Mouse (Mus musculus) MEL (cell line): ENCODE results near the gene Hsf3. TPM values are rescaled to one million over a fixed set of nuclear protein-coding genes. Genes with fewer than 3 reads are reported as not detected.
"Not testable (repeated sequence)": the region's sequence is repeated elsewhere in the genome, so short reads cannot be mapped to it uniquely, and the experiment has no call there.

Experiments
- DNase-seq: peaks from one replicate; pipeline ENCODE4 v3.0.0; 2011; ENCODE audit warnings: low read depth, low spot score
- H3K27ac ChIP-seq: 2 replicates; pipeline ENCODE4 v1.5.1; 2012; ENCODE audit warnings: low read depth, mild to moderate bottlenecking, control low read depth, low read length, moderate library complexity; ENCODE audit not compliant: control insufficient read depth
- H3K27me3 ChIP-seq, 2 experiments: fragments of 150-350 bp in 1 of 2; sonication (generic) in 1 of 2; 2 replicates each; pipeline ENCODE4 v1.6.1; 2012; ENCODE audit warnings: low read length in 2 of 2, mild to moderate bottlenecking in 2 of 2, improper control_type of control experiment in 1 of 2, moderate library complexity in 1 of 2; ENCODE audit not compliant: insufficient read depth in 2 of 2, control insufficient read depth in 1 of 2
- H3K36me3 ChIP-seq, 2 experiments: 2 replicates each; pipeline ENCODE4 v1.6.1; 2012 to 2014; ENCODE audit warnings: low read length in 2 of 2, improper control_type of control experiment in 1 of 2, inconsistent platforms in 1 of 2, mild to moderate bottlenecking in 1 of 2; ENCODE audit not compliant: insufficient read depth in 2 of 2, control insufficient read depth in 1 of 2
- H3K4me1 ChIP-seq, 2 experiments: fragments of 150-350 bp in 1 of 2; sonication (generic) in 1 of 2; 2 replicates each; pipeline ENCODE4 v1.6.1; 2012; ENCODE audit warnings: low read length in 2 of 2, improper control_type of control experiment in 1 of 2, mild to moderate bottlenecking in 1 of 2; ENCODE audit not compliant: insufficient read depth in 2 of 2, control insufficient read depth in 1 of 2
- H3K4me3 ChIP-seq, 2 experiments: fragments of 150-350 bp in 1 of 2; sonication (generic) in 1 of 2; 2 replicates each; pipeline ENCODE4 v1.5.1; 2012; ENCODE audit warnings: low read depth in 2 of 2, low read length in 2 of 2, mild to moderate bottlenecking in 2 of 2, moderate library complexity in 2 of 2, control low read depth in 1 of 2, improper control_type of control experiment in 1 of 2; ENCODE audit not compliant: control insufficient read depth in 1 of 2, insufficient read depth in 1 of 2
- H3K79me2 ChIP-seq: 2 replicates; pipeline ENCODE4 v1.6.1; 2012; ENCODE audit warnings: mild to moderate bottlenecking, low read length, moderate library complexity; ENCODE audit not compliant: control insufficient read depth, poor library complexity, insufficient read depth
- H3K9ac ChIP-seq: 2 replicates; pipeline ENCODE4 v1.6.1; 2012; ENCODE audit warnings: low read depth, mild to moderate bottlenecking, control low read depth, low read length, moderate library complexity; ENCODE audit not compliant: control insufficient read depth, poor library complexity, severe bottlenecking
- H3K9me3 ChIP-seq: fragments of 150-350 bp; sonication (generic); replicated peaks from 2 replicates; pipeline ENCODE4 v1.6.1; 2012; ENCODE audit warnings: mild to moderate bottlenecking, low read length, improper control_type of control experiment, moderate library complexity; ENCODE audit not compliant: insufficient read depth
- BHLHE40 ChIP-seq: IDR thresholded peaks from 2 replicates; pipeline ENCODE4 v1.6.1; 2012; ENCODE audit warnings: low read depth, mild to moderate bottlenecking, inconsistent platforms, low read length, improper control_type of control experiment, borderline replicate concordance
- CHD1 ChIP-seq: IDR thresholded peaks from 2 replicates; pipeline ENCODE4 v1.6.1; 2012; ENCODE audit warnings: low read depth, mild to moderate bottlenecking, inconsistent platforms, low read length, improper control_type of control experiment
- E2F4 ChIP-seq: IDR thresholded peaks from 2 replicates; pipeline ENCODE4 v1.6.1; 2011; ENCODE audit warnings: low read depth, low read length, improper control_type of control experiment, borderline replicate concordance
- EP300 ChIP-seq, 2 experiments: IDR thresholded peaks; 2 replicates each; pipeline ENCODE4 v1.6.1; 2011; ENCODE audit warnings: improper control_type of control experiment in 2 of 2, low read length in 2 of 2, low read depth in 1 of 2, mild to moderate bottlenecking in 1 of 2
- ETS1 ChIP-seq: IDR thresholded peaks from 2 replicates; pipeline ENCODE4 v1.6.1; 2012; ENCODE audit warnings: low read depth, mild to moderate bottlenecking, inconsistent platforms, low read length, improper control_type of control experiment, moderate library complexity
- GABPA ChIP-seq: IDR thresholded peaks from 2 replicates; pipeline ENCODE4 v1.6.1; 2012; ENCODE audit warnings: low read depth, mild to moderate bottlenecking, inconsistent platforms, low read length, improper control_type of control experiment, moderate library complexity
- GATA1 ChIP-seq: IDR thresholded peaks from 2 replicates; pipeline ENCODE4 v1.6.1; 2011; ENCODE audit warnings: low read depth, low read length, improper control_type of control experiment
- HCFC1 ChIP-seq: IDR thresholded peaks from 2 replicates; pipeline ENCODE4 v1.6.1; 2012; ENCODE audit warnings: low read depth, mild to moderate bottlenecking, inconsistent platforms, low read length, improper control_type of control experiment, moderate library complexity
- JUND ChIP-seq: IDR thresholded peaks from 2 replicates; pipeline ENCODE4 v1.6.1; 2011; ENCODE audit warnings: low read depth, mild to moderate bottlenecking, improper control_type of control experiment, low read length
- MAFK ChIP-seq: IDR thresholded peaks from 2 replicates; pipeline ENCODE4 v1.6.1; 2011; ENCODE audit warnings: low read depth, mild to moderate bottlenecking, low read length, improper control_type of control experiment, borderline replicate concordance
- MAX ChIP-seq: IDR thresholded peaks from 2 replicates; pipeline ENCODE4 v1.6.1; 2011; ENCODE audit warnings: low read length, improper control_type of control experiment
- MAZ ChIP-seq: IDR thresholded peaks from 2 replicates; pipeline ENCODE4 v1.6.1; 2012; ENCODE audit warnings: low read depth, mild to moderate bottlenecking, inconsistent platforms, low read length, improper control_type of control experiment
- MEF2A ChIP-seq: IDR thresholded peaks from 2 replicates; pipeline ENCODE4 v1.6.1; 2014; ENCODE audit warnings: low read depth, mild to moderate bottlenecking, inconsistent platforms, low read length, improper control_type of control experiment; ENCODE audit not compliant: poor library complexity, insufficient replicate concordance, severe bottlenecking; ENCODE audit errors: extremely low read depth
- MXI1 ChIP-seq: IDR thresholded peaks from 2 replicates; pipeline ENCODE4 v1.6.1; 2011; ENCODE audit warnings: mild to moderate bottlenecking, low read depth, low read length, improper control_type of control experiment
- MYB ChIP-seq: IDR thresholded peaks from 2 replicates; pipeline ENCODE4 v1.6.1; 2011; ENCODE audit warnings: mild to moderate bottlenecking, low read depth, low read length, improper control_type of control experiment
- MYC ChIP-seq: IDR thresholded peaks from 2 replicates; pipeline ENCODE4 v1.6.1; 2011; ENCODE audit warnings: low read depth, mild to moderate bottlenecking, low read length, improper control_type of control experiment, moderate library complexity
- NELFE ChIP-seq: IDR thresholded peaks from 2 replicates; pipeline ENCODE4 v1.6.1; 2011; ENCODE audit warnings: low read depth, low read length, improper control_type of control experiment
- POLR2A ChIP-seq, 2 experiments: IDR thresholded peaks; 2 replicates each; pipeline ENCODE4 v1.6.1; 2011 to 2012; ENCODE audit warnings: low read length in 2 of 2, mild to moderate bottlenecking in 2 of 2, control low read depth in 1 of 2, improper control_type of control experiment in 1 of 2, low read depth in 1 of 2, moderate library complexity in 1 of 2; ENCODE audit not compliant: control insufficient read depth in 1 of 2, insufficient read depth in 1 of 2, poor library complexity in 1 of 2
- POLR2AphosphoS5 ChIP-seq: IDR thresholded peaks from 2 replicates; pipeline ENCODE4 v1.6.1; 2012; ENCODE audit warnings: low read depth, borderline replicate concordance, mild to moderate bottlenecking, inconsistent platforms, low read length, moderate library complexity, mixed read lengths
- RCOR1 ChIP-seq: IDR thresholded peaks from 2 replicates; pipeline ENCODE4 v1.6.1; 2012; ENCODE audit warnings: low read depth, mild to moderate bottlenecking, inconsistent platforms, low read length, improper control_type of control experiment
- SMC3 ChIP-seq: IDR thresholded peaks from 2 replicates; pipeline ENCODE4 v1.6.1; 2011; ENCODE audit warnings: low read depth, low read length, improper control_type of control experiment
- TCF12 ChIP-seq: IDR thresholded peaks from 2 replicates; pipeline ENCODE4 v1.6.1; 2014; ENCODE audit warnings: low read depth, mild to moderate bottlenecking, inconsistent platforms, low read length, improper control_type of control experiment, moderate library complexity
- UBTF ChIP-seq: IDR thresholded peaks from 2 replicates; pipeline ENCODE4 v1.6.1; 2012; ENCODE audit warnings: low read depth, mild to moderate bottlenecking, inconsistent platforms, low read length, improper control_type of control experiment, moderate library complexity, borderline replicate concordance; ENCODE audit not compliant: insufficient read depth
- USF1 ChIP-seq: IDR thresholded peaks from 2 replicates; pipeline ENCODE4 v1.6.1; 2014; ENCODE audit warnings: low read depth, mild to moderate bottlenecking, inconsistent platforms, low read length, improper control_type of control experiment, moderate library complexity
- ZMIZ1 ChIP-seq: IDR thresholded peaks from 2 replicates; pipeline ENCODE4 v1.6.1; 2012; ENCODE audit warnings: low read depth, mild to moderate bottlenecking, inconsistent platforms, low read length, improper control_type of control experiment, moderate library complexity
- polyA plus RNA-seq, 2 experiments: library from polyadenylated mRNA; stranded (reverse) in 1 of 2; unstranded in 1 of 2; fragments of >175 nt in 1 of 2; fragments of >200 nt in 1 of 2; gene quantifications; 2 replicates each; pipeline versions ENCODE4 v1.2.1 to v1.2.4; 2012; ENCODE audit warnings: low replicate concordance in 2 of 2, low read depth in 1 of 2; ENCODE audit not compliant: insufficient read length in 2 of 2, insufficient read depth in 1 of 2, missing spikeins in 1 of 2
- total RNA-seq: library from RNA; depleted of rRNA; stranded (reverse); fragments of 300-350 nt; gene quantifications from 2 replicates; pipeline ENCODE4 v1.2.3, GENCODE M21; 2012

The Hsf3 gene
- total and polyA plus RNA-seq, 3 experiments, result not detected

DNA sequence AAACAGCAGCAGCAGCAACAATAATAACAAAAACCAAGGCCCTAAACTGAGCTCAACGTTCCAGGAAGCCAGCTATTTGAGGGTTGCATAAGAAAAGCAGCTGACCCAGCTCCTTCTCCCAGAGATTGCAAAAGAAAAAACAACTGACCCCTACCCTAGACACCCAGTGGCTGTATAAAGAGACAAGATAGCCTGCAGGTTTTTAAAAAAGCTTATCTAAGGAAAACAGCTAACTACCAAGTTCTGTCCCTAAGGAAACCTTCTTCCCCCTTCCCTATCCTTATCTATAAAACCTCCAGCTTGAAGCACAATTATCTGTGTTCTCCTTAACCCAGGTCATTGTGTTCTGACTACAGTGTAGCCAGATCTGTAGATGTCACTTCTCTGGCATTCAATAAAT is 38.4 kb downstream of the Hsf3 start (continued):
- TF ChIP-seq RCOR1, result peak; percentile 77
- TF ChIP-seq POLR2A (IDR thresholded peaks at IDR 0.05; ENCODE audit: control insufficient read depth in 1 of 2, insufficient read depth in 1 of 2, low read depth in 1 of 2, low read length in 2 of 2, poor library complexity in 1 of 2), result no peak
- no peak for TF ChIP-seq MAX
- TF ChIP-seq NELFE, result no peak
- TF ChIP-seq MYC, result no peak
- no peak for TF ChIP-seq ZMIZ1
- no peak for TF ChIP-seq MEF2A
- TF ChIP-seq JUND, result no peak
- TF ChIP-seq SMC3, result no peak
- TF ChIP-seq HCFC1, result no peak
- no peak for TF ChIP-seq GABPA
- no peak for TF ChIP-seq USF1
- no peak for TF ChIP-seq CHD1
- peak; percentile 67 for TF ChIP-seq ETS1
- peak; percentile 13; the same call in 1 of the 2 replicates for TF ChIP-seq MAFK
- TF ChIP-seq MXI1, result no peak

DNA sequence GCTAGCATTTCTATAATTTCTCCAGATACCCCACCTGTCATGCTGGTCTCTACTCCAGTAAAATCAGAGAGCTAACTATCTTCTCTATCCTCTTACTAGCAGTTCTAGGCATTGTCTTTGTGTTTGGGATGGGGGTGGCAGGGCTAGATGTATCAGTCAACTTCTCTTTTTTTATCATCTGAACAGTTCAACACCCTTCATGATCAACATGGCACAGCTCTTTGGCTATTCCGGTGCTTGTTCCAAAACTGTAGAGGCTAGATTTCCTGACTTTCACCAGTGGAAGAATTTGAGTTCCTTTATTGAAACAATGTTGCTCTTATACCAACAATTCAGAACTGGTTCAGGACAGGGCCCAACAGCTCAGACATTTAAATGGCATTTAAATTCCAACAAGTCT is 39.1 kb downstream of the Hsf3 start:
- no peak overlapping the region for H3K4me3 ChIP-seq
- no peaks in the 10 kb centered on the region for H3K27me3 ChIP-seq
- H3K27ac ChIP-seq, result peak overlapping the region; percentile 34; the same call in 1 of the 2 replicates
- H3K36me3 ChIP-seq, result peaks cover 0 to 15% of the 10 kb centered on the region in 2 experiments; a peak in 2 of 4 replicates
- no peaks in the 10 kb centered on the region for H3K9me3 ChIP-seq
- no peaks in the 10 kb centered on the region for H3K79me2 ChIP-seq
- peaks cover 5 to 9% of the 10 kb centered on the region in 2 experiments for H3K4me1 ChIP-seq
- H3K9ac ChIP-seq, result no peak overlapping the region
- no peak for TF ChIP-seq BHLHE40
- TF ChIP-seq POLR2AphosphoS5, result no peak
- TF ChIP-seq MAFK, result no peak
- TF ChIP-seq EP300 (IDR thresholded peaks at IDR 0.05; ENCODE audit: low read depth in 1 of 2, low read length in 2 of 2), result peak; percentile 39 to 62; a peak in 3 of 4 replicates
- TF ChIP-seq SMC3, result no peak
- peak; percentile 9; the same call in 1 of the 2 replicates for TF ChIP-seq GATA1
- no peak for TF ChIP-seq E2F4
- TF ChIP-seq TCF12, result peak; percentile 57; the same call in 1 of the 2 replicates
- no peak for TF ChIP-seq MAZ
- TF ChIP-seq UBTF, result no peak
- TF ChIP-seq MAX, result no peak
- no peak for TF ChIP-seq MYB
- DNase-seq, result peak; percentile 44

GRCm38 (mm10) chrX:96415351-96415750 is 40.7 kb downstream of the Hsf3 start:
- H3K27ac ChIP-seq, H3K4me3 ChIP-seq, H3K9ac ChIP-seq, DNase-seq, H3K79me2 ChIP-seq, H3K4me1 ChIP-seq, H3K9me3 ChIP-seq, H3K27me3 ChIP-seq: not testable (repeated sequence)
- peaks cover 0 to 15% of the 10 kb centered on the region in 2 experiments; a peak in 2 of 4 replicates for H3K36me3 ChIP-seq
